Mouse (Mus musculus): ENCODE measurements around the gene Nr2c2ap. TPM values are rescaled to one million over a fixed set of nuclear protein-coding genes. Genes with fewer than 3 reads are reported as not detected.
A peak's percentile ranks its signal among the peaks of the same experiment; 100 is the strongest.

The Nr2c2ap gene
- polyA plus RNA-seq, 1 experiment from 2014 or later: 18.7 TPM

- no peak overlapping the region for H3K4me3 ChIP-seq (ENCODE audit: low read depth, low read length)
- no peak overlapping the region for H3K9ac ChIP-seq (ENCODE audit: low read depth, low read length)
- H3K36me3 ChIP-seq (ENCODE audit: control insufficient read depth, insufficient read depth, low read length): no peaks in the 10 kb centered on the region
- no peaks in the 10 kb centered on the region for H3K9me3 ChIP-seq (ENCODE audit: control insufficient read depth, low read length)
- ATAC-seq (ENCODE audit: low read depth): no peak
- WGBS: 72% methylated on average over 3 of the region's 3 CpGs
- H3K4me2 ChIP-seq (ENCODE audit: low read depth, low read length): no peak overlapping the region
- DNase-seq (ENCODE audit: low spot score): no peak
- no peaks in the 10 kb centered on the region for H3K4me1 ChIP-seq (ENCODE audit: control insufficient read depth, insufficient read depth, low read length)
- peaks cover 19% of the 10 kb centered on the region for H3K27me3 ChIP-seq (replicated peaks; ENCODE audit: control insufficient read depth, insufficient read depth, low read length)
- H3K27ac ChIP-seq (replicated peaks; ENCODE audit: low read depth, low read length): no peak overlapping the region
Measured at GRCm38 (mm10) chr8:70163316-70163715, 32.2 kb downstream of the Nr2c2ap start.

GRCm38 (mm10) chr8:70166504-70167110, 35.5 kb downstream of the Nr2c2ap start:
- Histone ChIP-seq H3K36me3 (ENCODE audit: control insufficient read depth, insufficient read depth, low read length) (no peaks in the 10 kb centered on the region), H3K4me2 (ENCODE audit: low read depth, low read length) (peak overlapping the region; percentile 54), H3K9ac (ENCODE audit: low read depth, low read length) (peak overlapping the region; percentile 30; the same call in 1 of the 2 replicates), H3K9me3 (ENCODE audit: control insufficient read depth, low read length) (no peaks in the 10 kb centered on the region), H3K4me3 (ENCODE audit: low read depth, low read length) (peak overlapping the region; percentile 22; the same call in 1 of the 2 replicates), H3K27me3 (replicated peaks; ENCODE audit: control insufficient read depth, insufficient read depth, low read length) (peaks cover 19% of the 10 kb centered on the region), H3K27ac (replicated peaks; ENCODE audit: low read depth, low read length) (no peak overlapping the region), H3K4me1 (ENCODE audit: control insufficient read depth, insufficient read depth, low read length) (0 out of 2 replicates have a peak, but pooled peaks cover 2% of the 10 kb centered on the region)
- ATAC-seq (ENCODE audit: low read depth) (peak; percentile 89), DNase-seq (ENCODE audit: low spot score) (peak; percentile 65)
- 2% methylated on average over 11 of the region's 21 CpGs for WGBS

GRCm38 (mm10) chr8:70170116-70170515, 39.0 kb downstream of the Nr2c2ap start:
- Histone ChIP-seq H3K27ac (replicated peaks; ENCODE audit: low read depth, low read length) (no peak overlapping the region), H3K4me3 (ENCODE audit: low read depth, low read length) (no peak overlapping the region), H3K4me1 (ENCODE audit: control insufficient read depth, insufficient read depth, low read length) (peaks cover 12% of the 10 kb centered on the region; the same call in 1 of the 2 replicates), H3K9ac (ENCODE audit: low read depth, low read length) (no peak overlapping the region), H3K36me3 (ENCODE audit: control insufficient read depth, insufficient read depth, low read length) (no peaks in the 10 kb centered on the region), H3K9me3 (ENCODE audit: control insufficient read depth, low read length) (no peaks in the 10 kb centered on the region), H3K27me3 (replicated peaks; ENCODE audit: control insufficient read depth, insufficient read depth, low read length) (peaks cover 16% of the 10 kb centered on the region), H3K4me2 (ENCODE audit: low read depth, low read length) (no peak overlapping the region)
- DNase-seq (ENCODE audit: low spot score) (no peak), ATAC-seq (ENCODE audit: low read depth) (no peak)
- 77% methylated on average over 3 of the region's 3 CpGs for WGBS

- ATAC-seq (ENCODE audit: low read depth) (no peak), DNase-seq (ENCODE audit: low spot score) (no peak)
- Histone ChIP-seq H3K4me2 (ENCODE audit: low read depth, low read length) (no peak overlapping the region), H3K27me3 (replicated peaks; ENCODE audit: control insufficient read depth, insufficient read depth, low read length) (peaks cover 10% of the 10 kb centered on the region), H3K27ac (replicated peaks; ENCODE audit: low read depth, low read length) (no peak overlapping the region), H3K9me3 (ENCODE audit: control insufficient read depth, low read length) (no peaks in the 10 kb centered on the region), H3K4me3 (ENCODE audit: low read depth, low read length) (no peak overlapping the region), H3K9ac (ENCODE audit: low read depth, low read length) (no peak overlapping the region), H3K36me3 (ENCODE audit: control insufficient read depth, insufficient read depth, low read length) (no peaks in the 10 kb centered on the region), H3K4me1 (ENCODE audit: control insufficient read depth, insufficient read depth, low read length) (peaks cover 12% of the 10 kb centered on the region; the same call in 1 of the 2 replicates)
- WGBS: 80% methylated on average over 3 of the region's 3 CpGs
Measured at GRCm38 (mm10) chr8:70170748-70171147, 39.6 kb downstream of the Nr2c2ap start.

GRCm38 (mm10) chr8:70171240-70171639, 40.1 kb downstream of the Nr2c2ap start:
- Histone ChIP-seq H3K9ac (ENCODE audit: low read depth, low read length) (no peak overlapping the region), H3K9me3 (ENCODE audit: control insufficient read depth, low read length) (no peaks in the 10 kb centered on the region), H3K27me3 (replicated peaks; ENCODE audit: control insufficient read depth, insufficient read depth, low read length) (0 out of 2 replicates have a peak, but pooled peaks cover 6% of the 10 kb centered on the region), H3K27ac (replicated peaks; ENCODE audit: low read depth, low read length) (peak overlapping the region; percentile 63; the same call in 1 of the 2 replicates), H3K4me1 (ENCODE audit: control insufficient read depth, insufficient read depth, low read length) (peaks cover 12% of the 10 kb centered on the region; the same call in 1 of the 2 replicates), H3K4me3 (ENCODE audit: low read depth, low read length) (no peak overlapping the region), H3K36me3 (ENCODE audit: control insufficient read depth, insufficient read depth, low read length) (no peaks in the 10 kb centered on the region), H3K4me2 (ENCODE audit: low read depth, low read length) (peak overlapping the region; percentile 77)
- no peak for DNase-seq (ENCODE audit: low spot score)
- 82% methylated on average over 7 of the region's 7 CpGs for WGBS
- ATAC-seq (ENCODE audit: low read depth): no peak

- Histone ChIP-seq H3K9me3 (ENCODE audit: control insufficient read depth, low read length) (no peaks in the 10 kb centered on the region), H3K36me3 (ENCODE audit: control insufficient read depth, insufficient read depth, low read length) (peaks cover 7% of the 10 kb centered on the region; the same call in 1 of the 2 replicates), H3K4me2 (ENCODE audit: low read depth, low read length) (peak within 1 kb of the TSS; percentile 77), H3K27ac (replicated peaks; ENCODE audit: low read depth, low read length) (peak within 1 kb of the TSS; percentile 63), H3K9ac (ENCODE audit: low read depth, low read length) (peak within 1 kb of the TSS; percentile 71), H3K27me3 (replicated peaks; ENCODE audit: control insufficient read depth, insufficient read depth, low read length) (0 out of 2 replicates have a peak, but pooled peaks cover 3% of the 10 kb centered on the region), H3K4me3 (ENCODE audit: low read depth, low read length) (peak within 1 kb of the TSS; percentile 69), H3K4me1 (ENCODE audit: control insufficient read depth, insufficient read depth, low read length) (peaks cover 12% of the 10 kb centered on the region; the same call in 1 of the 2 replicates)
- DNase-seq (ENCODE audit: low spot score) (peak; percentile 98), ATAC-seq (ENCODE audit: low read depth) (peak; percentile 97)
- 2% methylated on average over 26 of the region's 27 CpGs for WGBS
Measured at GRCm38 (mm10) chr8:70172043-70172681, 41.0 kb downstream of the Nr2c2ap start, which contains the start of gene Tmem161a. Tmem161a (plus strand) TSS chr8:70172356.

GRCm38 (mm10) chr8:70173320-70173719, 42.2 kb downstream of the Nr2c2ap start:
- Histone ChIP-seq H3K4me2 (ENCODE audit: low read depth, low read length) (peak overlapping the region; percentile 77), H3K4me1 (ENCODE audit: control insufficient read depth, insufficient read depth, low read length) (peaks cover 12% of the 10 kb centered on the region; the same call in 1 of the 2 replicates), H3K27me3 (replicated peaks; ENCODE audit: control insufficient read depth, insufficient read depth, low read length) (no peaks in the 10 kb centered on the region), H3K9me3 (ENCODE audit: control insufficient read depth, low read length) (no peaks in the 10 kb centered on the region), H3K36me3 (ENCODE audit: control insufficient read depth, insufficient read depth, low read length) (peaks cover 16% of the 10 kb centered on the region), H3K9ac (ENCODE audit: low read depth, low read length) (no peak overlapping the region), H3K27ac (replicated peaks; ENCODE audit: low read depth, low read length) (no peak overlapping the region), H3K4me3 (ENCODE audit: low read depth, low read length) (peak overlapping the region; percentile 69; the same call in 1 of the 2 replicates)
- DNase-seq (ENCODE audit: low spot score) (no peak), ATAC-seq (ENCODE audit: low read depth) (no peak)
- WGBS: 74% methylated on average over 5 of the region's 5 CpGs

GRCm38 (mm10) chr8:70174079-70174478, 42.9 kb downstream of the Nr2c2ap start:
- DNase-seq (ENCODE audit: low spot score): no peak
- H3K4me2 ChIP-seq (ENCODE audit: low read depth, low read length): no peak overlapping the region
- H3K9me3 ChIP-seq (ENCODE audit: control insufficient read depth, low read length): no peaks in the 10 kb centered on the region
- no peak overlapping the region for H3K4me3 ChIP-seq (ENCODE audit: low read depth, low read length)
- ATAC-seq (ENCODE audit: low read depth): no peak
- no peak overlapping the region for H3K27ac ChIP-seq (replicated peaks; ENCODE audit: low read depth, low read length)
- peaks cover 24% of the 10 kb centered on the region for H3K36me3 ChIP-seq (ENCODE audit: control insufficient read depth, insufficient read depth, low read length)
- WGBS: 86% methylated on average over 7 of the region's 7 CpGs
- peaks cover 12% of the 10 kb centered on the region; the same call in 1 of the 2 replicates for H3K4me1 ChIP-seq (ENCODE audit: control insufficient read depth, insufficient read depth, low read length)
- no peak overlapping the region for H3K9ac ChIP-seq (ENCODE audit: low read depth, low read length)
- H3K27me3 ChIP-seq (replicated peaks; ENCODE audit: control insufficient read depth, insufficient read depth, low read length): no peaks in the 10 kb centered on the region
